Mouse (Mus musculus): Measurements from ENCODE around the gene Begain.

- no peak for TF ChIP-seq GATA1 (IDR thresholded peaks at IDR 0.05; ENCODE audit: borderline replicate concordance, low read length)
- no peak for TF ChIP-seq FLI1 (IDR thresholded peaks at IDR 0.05; ENCODE audit: low read length)
Observed at GRCm38 (mm10) chr12:109115161-109115560, 47.1 kb upstream of the Begain start.
